Mouse (Mus musculus): ENCODE results near the gene Rad23b. TPM values are rescaled to one million over a fixed set of nuclear protein-coding genes. Genes with fewer than 3 reads are reported as not detected.

Rad23b gene
- polyA plus RNA-seq, 1 experiment from 2014 or later = 83.9 TPM

- WGBS = under 1% methylated on average over 64 of the region's 66 CpGs
- Histone ChIP-seq H3K27ac (replicated peaks; ENCODE audit: low read depth, low read length) (peak overlapping the region; percentile 95), H3K4me2 (ENCODE audit: low read length) (peak overlapping the region; percentile 80), H3K36me3 (ENCODE audit: control insufficient read depth, insufficient read depth, low read length) (no peaks in the 10 kb centered on the region), H3K4me3 (replicated peaks; ENCODE audit: low read depth, low read length) (peak overlapping the region; percentile 99), H3K4me1 (ENCODE audit: control insufficient read depth, insufficient read depth, low read length) (peaks cover 19% of the 10 kb centered on the region), H3K9ac (replicated peaks; ENCODE audit: low read length) (peak overlapping the region; percentile 94), H3K27me3 (ENCODE audit: control insufficient read depth, insufficient read depth, low read length) (no peaks in the 10 kb centered on the region), H3K9me3 (ENCODE audit: control insufficient read depth, low read length) (no peaks in the 10 kb centered on the region)
- DNase-seq (peak; percentile 70), ATAC-seq (ENCODE audit: low FRiP score, low TSS enrichment) (peak; percentile 57)
These were observed 532 bp downstream of the Rad23b start for GRCm38 (mm10) chr4:55350219-55350931.

DNA sequence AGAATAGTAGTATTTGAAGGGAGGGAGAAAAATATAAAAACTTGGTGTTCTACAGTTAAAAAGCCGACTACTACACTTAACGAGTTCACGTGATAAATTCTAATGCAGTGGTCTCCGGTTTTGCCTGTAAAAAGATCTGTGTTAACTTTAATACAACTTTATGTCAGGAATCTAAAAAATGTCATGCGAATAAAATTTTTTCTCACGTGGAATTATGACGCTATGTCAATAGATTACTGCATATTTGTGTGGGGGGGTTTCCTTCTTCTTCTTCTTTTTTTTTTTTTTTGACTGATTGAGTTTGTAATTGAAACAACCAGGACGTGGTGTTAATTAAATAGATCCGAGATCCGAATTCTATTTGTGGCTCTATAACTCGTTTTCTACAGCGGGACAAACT, 1.2 kb downstream of the Rad23b start:
- Histone ChIP-seq H3K27ac (replicated peaks; ENCODE audit: low read depth, low read length) (no peak overlapping the region), H3K36me3 (ENCODE audit: control insufficient read depth, insufficient read depth, low read length) (no peaks in the 10 kb centered on the region)
- WGBS = 19% methylated on average over 12 of the region's 12 CpGs

DNA sequence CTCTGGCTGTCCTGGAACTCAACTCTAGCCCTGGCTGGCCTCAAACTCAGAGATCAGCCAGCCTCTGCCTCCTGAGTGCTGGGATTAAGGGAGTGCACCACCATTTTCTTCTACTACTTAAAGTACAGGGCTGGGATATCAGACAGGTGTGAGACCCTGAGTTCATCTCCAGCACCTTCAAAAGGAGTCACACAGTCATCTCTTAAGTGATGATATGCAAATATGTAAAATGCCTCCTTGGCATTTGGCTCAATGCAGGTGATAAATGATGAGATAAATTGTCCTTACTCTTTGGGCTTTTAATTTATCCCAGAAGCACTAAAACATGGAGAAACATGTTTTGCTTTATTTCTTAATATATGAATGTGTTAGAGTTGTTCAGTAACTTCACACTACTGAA, 2.0 kb downstream of the Rad23b start:
- H3K36me3 ChIP-seq (ENCODE audit: control insufficient read depth, insufficient read depth, low read length) = no peaks in the 10 kb centered on the region
- H3K4me2 ChIP-seq (ENCODE audit: low read length) = peak overlapping the region; percentile 80
- no peak overlapping the region; the same call in 1 of the 2 replicates for H3K4me3 ChIP-seq (replicated peaks; ENCODE audit: low read depth, low read length)

More for the DNA sequence above, 1.2 kb downstream of the Rad23b start:
- ATAC-seq (ENCODE audit: low FRiP score, low TSS enrichment) (no peak), DNase-seq (no peak)
- Histone ChIP-seq H3K4me1 (ENCODE audit: control insufficient read depth, insufficient read depth, low read length) (peaks cover 19% of the 10 kb centered on the region), H3K4me3 (replicated peaks; ENCODE audit: low read depth, low read length) (peak overlapping the region; percentile 99), H3K27me3 (ENCODE audit: control insufficient read depth, insufficient read depth, low read length) (no peaks in the 10 kb centered on the region), H3K9ac (replicated peaks; ENCODE audit: low read length) (peak overlapping the region; percentile 94), H3K9me3 (ENCODE audit: control insufficient read depth, low read length) (no peaks in the 10 kb centered on the region), H3K4me2 (ENCODE audit: low read length) (peak overlapping the region; percentile 80)

DNA sequence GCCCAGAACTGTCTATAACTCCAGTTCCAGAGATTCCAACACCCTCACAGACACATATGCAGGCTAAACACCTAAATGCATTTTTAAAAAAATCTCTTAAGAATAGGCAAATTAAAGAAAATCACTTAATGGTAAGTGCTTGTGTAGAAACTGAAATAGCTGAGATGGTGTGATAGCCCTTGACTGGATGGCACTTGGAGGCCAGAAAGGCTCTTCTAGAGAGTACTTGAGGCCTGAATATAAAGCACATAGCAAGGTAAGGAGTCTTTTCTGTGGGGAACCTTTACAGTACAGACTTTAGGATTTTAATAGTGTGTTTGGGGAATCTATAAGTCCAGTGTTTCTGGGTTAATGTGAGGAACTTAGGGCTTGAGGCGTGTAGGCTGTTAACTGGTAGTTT, 4.2 kb downstream of the Rad23b start:
- H3K4me3 ChIP-seq (replicated peaks; ENCODE audit: low read depth, low read length) = no peak overlapping the region
- H3K27me3 ChIP-seq (ENCODE audit: control insufficient read depth, insufficient read depth, low read length) = no peaks in the 10 kb centered on the region
- no peak overlapping the region for H3K4me2 ChIP-seq (ENCODE audit: low read length)
- peaks cover 19% of the 10 kb centered on the region for H3K4me1 ChIP-seq (ENCODE audit: control insufficient read depth, insufficient read depth, low read length)
- no peak for DNase-seq
- no peak for ATAC-seq (ENCODE audit: low FRiP score, low TSS enrichment)
- no peaks in the 10 kb centered on the region for H3K9me3 ChIP-seq (ENCODE audit: control insufficient read depth, low read length)
- WGBS = 89% methylated on average over 1 of the region's 1 CpGs
- H3K36me3 ChIP-seq (ENCODE audit: control insufficient read depth, insufficient read depth, low read length) = no peaks in the 10 kb centered on the region
- no peak overlapping the region for H3K27ac ChIP-seq (replicated peaks; ENCODE audit: low read depth, low read length)
- no peak overlapping the region for H3K9ac ChIP-seq (replicated peaks; ENCODE audit: low read length)

More for the DNA sequence above, 2.0 kb downstream of the Rad23b start:
- Histone ChIP-seq H3K4me1 (ENCODE audit: control insufficient read depth, insufficient read depth, low read length) (peaks cover 19% of the 10 kb centered on the region), H3K27me3 (ENCODE audit: control insufficient read depth, insufficient read depth, low read length) (no peaks in the 10 kb centered on the region), H3K27ac (replicated peaks; ENCODE audit: low read depth, low read length) (no peak overlapping the region), H3K9me3 (ENCODE audit: control insufficient read depth, low read length) (no peaks in the 10 kb centered on the region), H3K9ac (replicated peaks; ENCODE audit: low read length) (no peak overlapping the region)
- DNase-seq (no peak), ATAC-seq (ENCODE audit: low FRiP score, low TSS enrichment) (no peak)

- Histone ChIP-seq H3K27me3 (ENCODE audit: control insufficient read depth, insufficient read depth, low read length) (no peaks in the 10 kb centered on the region), H3K36me3 (ENCODE audit: control insufficient read depth, insufficient read depth, low read length) (no peaks in the 10 kb centered on the region), H3K4me2 (ENCODE audit: low read length) (no peak overlapping the region), H3K4me1 (ENCODE audit: control insufficient read depth, insufficient read depth, low read length) (peaks cover 19% of the 10 kb centered on the region), H3K9ac (replicated peaks; ENCODE audit: low read length) (no peak overlapping the region), H3K9me3 (ENCODE audit: control insufficient read depth, low read length) (no peaks in the 10 kb centered on the region), H3K4me3 (replicated peaks; ENCODE audit: low read depth, low read length) (no peak overlapping the region), H3K27ac (replicated peaks; ENCODE audit: low read depth, low read length) (no peak overlapping the region)
- 100% methylated on average over 1 of the region's 1 CpGs for WGBS
- DNase-seq (no peak), ATAC-seq (ENCODE audit: low FRiP score, low TSS enrichment) (no peak)
These were observed 6.0 kb downstream of the Rad23b start for GRCm38 (mm10) chr4:55355845-55356244.

DNA sequence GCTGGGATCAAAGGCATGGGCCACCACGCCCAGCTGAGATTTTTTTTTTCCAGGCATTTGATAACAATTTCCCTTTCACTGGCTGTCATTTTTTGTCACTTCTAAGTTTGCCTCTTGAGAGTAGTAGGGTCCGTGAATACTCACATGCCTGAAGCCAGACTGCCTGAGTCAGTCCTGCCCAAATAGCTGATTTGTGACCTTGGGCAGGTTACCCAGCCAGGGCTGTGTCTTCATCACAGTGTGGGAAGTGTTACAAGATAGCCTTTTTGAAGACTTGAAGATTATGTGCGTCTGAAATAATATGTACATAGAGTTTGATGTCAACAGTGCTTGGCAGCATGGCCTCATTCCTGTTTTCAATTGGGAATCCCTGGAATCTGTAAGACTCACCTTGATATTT, 6.9 kb downstream of the Rad23b start:
- DNase-seq (no peak), ATAC-seq (ENCODE audit: low FRiP score, low TSS enrichment) (no peak)
- no peaks in the 10 kb centered on the region for H3K27me3 ChIP-seq (ENCODE audit: control insufficient read depth, insufficient read depth, low read length)
- no peak overlapping the region for H3K4me2 ChIP-seq (ENCODE audit: low read length)
- no peak overlapping the region for H3K9ac ChIP-seq (replicated peaks; ENCODE audit: low read length)
- H3K4me1 ChIP-seq (ENCODE audit: control insufficient read depth, insufficient read depth, low read length) = peaks cover 11% of the 10 kb centered on the region
- H3K4me3 ChIP-seq (replicated peaks; ENCODE audit: low read depth, low read length) = no peak overlapping the region
- H3K9me3 ChIP-seq (ENCODE audit: control insufficient read depth, low read length) = no peaks in the 10 kb centered on the region
- H3K36me3 ChIP-seq (ENCODE audit: control insufficient read depth, insufficient read depth, low read length) = no peaks in the 10 kb centered on the region
- no peak overlapping the region for H3K27ac ChIP-seq (replicated peaks; ENCODE audit: low read depth, low read length)
- 95% methylated on average over 3 of the region's 3 CpGs for WGBS

- no peak overlapping the region for H3K27ac ChIP-seq (replicated peaks; ENCODE audit: low read depth, low read length)
- no peaks in the 10 kb centered on the region for H3K9me3 ChIP-seq (ENCODE audit: control insufficient read depth, low read length)
- WGBS = 96% methylated on average over 4 of the region's 4 CpGs
- no peak overlapping the region for H3K4me3 ChIP-seq (replicated peaks; ENCODE audit: low read depth, low read length)
- ATAC-seq (ENCODE audit: low FRiP score, low TSS enrichment) (no peak), DNase-seq (no peak)
- H3K36me3 ChIP-seq (ENCODE audit: control insufficient read depth, insufficient read depth, low read length) = peaks cover 3% of the 10 kb centered on the region; the same call in 1 of the 2 replicates
- H3K9ac ChIP-seq (replicated peaks; ENCODE audit: low read length) = no peak overlapping the region
- no peaks in the 10 kb centered on the region for H3K4me1 ChIP-seq (ENCODE audit: control insufficient read depth, insufficient read depth, low read length)
- H3K4me2 ChIP-seq (ENCODE audit: low read length) = no peak overlapping the region
- H3K27me3 ChIP-seq (ENCODE audit: control insufficient read depth, insufficient read depth, low read length) = no peaks in the 10 kb centered on the region
These were observed 14.0 kb downstream of the Rad23b start for GRCm38 (mm10) chr4:55363866-55364265.

DNA sequence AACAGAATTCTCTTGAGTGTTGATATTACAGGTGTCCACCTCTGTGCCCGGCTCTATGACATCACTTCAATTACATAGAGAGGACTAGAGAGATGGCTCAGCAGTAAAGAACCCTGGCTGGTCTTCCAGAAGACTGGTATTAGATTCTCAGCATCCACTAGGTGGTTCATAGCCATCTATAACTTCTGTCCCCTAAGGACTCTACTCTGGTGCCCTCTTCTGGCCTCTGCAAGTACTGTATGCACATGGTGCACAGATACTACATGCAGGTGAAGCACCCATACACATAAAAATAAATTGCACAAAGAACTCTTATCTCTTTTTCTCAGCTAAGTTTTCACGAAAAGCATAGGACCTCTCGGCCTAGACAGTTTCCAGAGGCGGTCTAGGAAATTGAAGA, 14.5 kb downstream of the Rad23b start:
- DNase-seq = peak; percentile 14

GRCm38 (mm10) chr4:55366014-55366413, 16.2 kb downstream of the Rad23b start:
- no peaks in the 10 kb centered on the region for H3K27me3 ChIP-seq (ENCODE audit: control insufficient read depth, insufficient read depth, low read length)
- ATAC-seq (ENCODE audit: low FRiP score, low TSS enrichment) = no peak
- H3K9me3 ChIP-seq (ENCODE audit: control insufficient read depth, low read length) = no peaks in the 10 kb centered on the region
- H3K9ac ChIP-seq (replicated peaks; ENCODE audit: low read length) = no peak overlapping the region
- no peak overlapping the region for H3K4me2 ChIP-seq (ENCODE audit: low read length)
- no peak overlapping the region for H3K27ac ChIP-seq (replicated peaks; ENCODE audit: low read depth, low read length)
- DNase-seq = no peak
- H3K4me1 ChIP-seq (ENCODE audit: control insufficient read depth, insufficient read depth, low read length) = no peaks in the 10 kb centered on the region
- H3K36me3 ChIP-seq (ENCODE audit: control insufficient read depth, insufficient read depth, low read length) = peaks cover 16% of the 10 kb centered on the region
- WGBS = 65% methylated on average over 1 of the region's 1 CpGs
- H3K4me3 ChIP-seq (replicated peaks; ENCODE audit: low read depth, low read length) = no peak overlapping the region

More for the DNA sequence above, 14.5 kb downstream of the Rad23b start:
- ATAC-seq (ENCODE audit: low FRiP score, low TSS enrichment) = no peak
- no peak overlapping the region for H3K9ac ChIP-seq (replicated peaks; ENCODE audit: low read length)
- H3K4me3 ChIP-seq (replicated peaks; ENCODE audit: low read depth, low read length) = no peak overlapping the region
- no peaks in the 10 kb centered on the region for H3K4me1 ChIP-seq (ENCODE audit: control insufficient read depth, insufficient read depth, low read length)
- no peaks in the 10 kb centered on the region for H3K27me3 ChIP-seq (ENCODE audit: control insufficient read depth, insufficient read depth, low read length)
- 97% methylated on average over 4 of the region's 4 CpGs for WGBS
- no peak overlapping the region for H3K4me2 ChIP-seq (ENCODE audit: low read length)
- H3K27ac ChIP-seq (replicated peaks; ENCODE audit: low read depth, low read length) = no peak overlapping the region
- peaks cover 5% of the 10 kb centered on the region; the same call in 1 of the 2 replicates for H3K36me3 ChIP-seq (ENCODE audit: control insufficient read depth, insufficient read depth, low read length)
- no peaks in the 10 kb centered on the region for H3K9me3 ChIP-seq (ENCODE audit: control insufficient read depth, low read length)
